Mouse (Mus musculus) ES-E14 (cell line): ENCODE measurements around the gene Rbfox1.

ENCODE experiments used
- CHD2 ChIP-seq: IDR thresholded peaks from 2 replicates; pipeline ENCODE4 v1.6.1; 2014; ENCODE audit warnings: mild to moderate bottlenecking, low read depth, low read length, inconsistent platforms
- HCFC1 ChIP-seq: IDR thresholded peaks from 2 replicates; pipeline ENCODE4 v1.6.1; 2012; ENCODE audit warnings: low read length, inconsistent platforms, borderline replicate concordance; ENCODE audit not compliant: insufficient read depth
- MAFK ChIP-seq: IDR thresholded peaks from 2 replicates; pipeline ENCODE4 v1.6.1; 2014; ENCODE audit warnings: mild to moderate bottlenecking, low read depth, low read length, inconsistent platforms; ENCODE audit not compliant: insufficient read depth
- ZC3H11A ChIP-seq: IDR thresholded peaks from 2 replicates; pipeline ENCODE4 v1.6.1; 2012; ENCODE audit warnings: low read depth, mild to moderate bottlenecking, inconsistent platforms, low read length, borderline replicate concordance
- ZNF384 ChIP-seq: IDR thresholded peaks from 2 replicates; pipeline ENCODE4 v1.6.1; 2012; ENCODE audit warnings: low read depth, low read length, inconsistent platforms

DNA sequence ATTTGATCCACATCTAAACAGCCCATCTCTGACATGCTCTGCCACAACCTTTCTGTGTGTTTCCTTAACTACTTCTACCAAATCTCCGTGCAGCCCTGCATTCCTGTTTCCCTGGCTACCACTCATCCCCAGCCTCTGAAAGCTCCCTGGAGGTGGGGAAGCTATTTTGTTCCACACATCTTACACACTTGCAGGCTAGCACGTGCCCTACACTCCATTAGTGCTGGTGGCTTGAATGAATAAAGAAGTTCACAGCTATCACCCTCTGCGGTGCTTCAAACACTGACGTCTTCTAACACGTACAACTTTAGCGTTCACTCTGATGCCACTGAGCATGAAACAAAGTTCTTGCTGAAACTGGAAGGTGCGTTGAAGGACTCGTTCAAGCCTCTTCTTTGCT, 379.4 kb downstream of the Rbfox1 start:
- TF ChIP-seq ZC3H11A (no peak), ZNF384 (no peak), MAFK (no peak), HCFC1 (no peak), CHD2 (no peak)
